Mouse (Mus musculus) C2C12 (cell line): ENCODE measurements around the gene Phtf2.

Experiments
- CEBPB ChIP-seq: IDR thresholded peaks from one replicate; pipeline ENCODE4 v1.6.1; 2011; ENCODE audit warnings: low read depth, mild to moderate bottlenecking, control low read depth, moderate library complexity
- CTCF ChIP-seq: IDR thresholded peaks from one replicate; pipeline ENCODE4 v1.5.1; 2011; ENCODE audit not compliant: control insufficient read depth, insufficient read depth, insufficient read length
- FOSL1 ChIP-seq: IDR thresholded peaks from one replicate; pipeline ENCODE4 v1.8.0; 2011; ENCODE audit warnings: mild to moderate bottlenecking, low read length; ENCODE audit not compliant: poor library complexity, insufficient read depth, severe bottlenecking
- MAX ChIP-seq: IDR thresholded peaks from one replicate; pipeline ENCODE4 v1.6.1; 2011; ENCODE audit warnings: mild to moderate bottlenecking, control low read depth
- MYOD1 ChIP-seq: IDR thresholded peaks from one replicate; pipeline ENCODE4 v1.6.1; 2011; ENCODE audit warnings: low read depth; ENCODE audit not compliant: control insufficient read depth, insufficient read length
- MYOG ChIP-seq: IDR thresholded peaks from one replicate; pipeline ENCODE4 v1.6.1; 2011; ENCODE audit not compliant: control insufficient read depth, insufficient read length; ENCODE audit errors: extremely low read depth
- USF1 ChIP-seq: IDR thresholded peaks from one replicate; pipeline ENCODE4 v1.6.1; 2011; ENCODE audit warnings: low read depth, mild to moderate bottlenecking, control low read depth, moderate library complexity

GRCm38 (mm10) chr5:20931300-20931699 lies 49.4 kb upstream of the Phtf2 start:
- TF ChIP-seq MYOG: no peak
- TF ChIP-seq CTCF: no peak
- no peak for TF ChIP-seq FOSL1
- no peak for TF ChIP-seq MAX
- no peak for TF ChIP-seq USF1
- no peak for TF ChIP-seq CEBPB
- TF ChIP-seq MYOD1: no peak
